In genomic region chr1:140618164-140618563, GRCm38 (mm10) we compare ENCODE assay signal across 27 mouse cellular contexts.
"Had no signal": no experiment of that assay in that cellular context is flagged by ENCODE, and none has a peak within 500 bp of the region (broad histone marks: within the 10 kb centered on the region; RNA-seq: fewer than 3 reads in every experiment).

No protein-coding gene starts in this region.

- H3K9me3 ChIP-seq: limb, embryonic 10.5 days; limb, embryonic 12.5 days; limb, embryonic 13.5 days; limb, embryonic 15.5 days; liver, embryonic 12.5 days; liver, embryonic 13.5 days; liver, embryonic 15.5 days; lung, embryonic 15.5 days; megakaryocyte, embryonic 14.5 days; midbrain, embryonic 10.5 days; midbrain, embryonic 12.5 days; midbrain, embryonic 13.5 days; midbrain, embryonic 15.5 days had no signal

- H3K9ac ChIP-seq: limb, embryonic 12.5 days; limb, embryonic 13.5 days; limb, embryonic 15.5 days; liver, embryonic 12.5 days; liver, embryonic 13.5 days; liver, embryonic 14.5 days; liver, embryonic 15.5 days; liver, postnatal 0 days; lung, embryonic 14.5 days; lung, embryonic 15.5 days; midbrain, embryonic 12.5 days; midbrain, embryonic 13.5 days; midbrain, embryonic 15.5 days had no signal

- H3K36me3 ChIP-seq: limb, embryonic 10.5 days; limb, embryonic 12.5 days; limb, embryonic 13.5 days; limb, embryonic 15.5 days; liver, embryonic 12.5 days; liver, embryonic 13.5 days; liver, embryonic 15.5 days; lung, embryonic 15.5 days; midbrain, embryonic 10.5 days; midbrain, embryonic 12.5 days; midbrain, embryonic 13.5 days; midbrain, embryonic 15.5 days had no signal

- DNase-seq: left cerebral cortex, postnatal 4 days; liver; liver, embryonic 13.5 days; liver, postnatal 0 days; lung, adult 18-20 months; lung, adult 2 months; lung, embryonic 14.5 days; lung, postnatal 10 days; lung, postnatal 14 days; lung, postnatal 36 days; lung, postnatal 4 days; midbrain, embryonic 14.5 days had no signal

- H3K27me3 ChIP-seq: limb, embryonic 12.5 days; limb, embryonic 13.5 days; limb, embryonic 15.5 days; liver, embryonic 12.5 days; liver, embryonic 13.5 days; liver, embryonic 15.5 days; lung, embryonic 15.5 days; megakaryocyte, embryonic 14.5 days; midbrain, embryonic 12.5 days; midbrain, embryonic 13.5 days; midbrain, embryonic 15.5 days had no signal

- H3K27ac ChIP-seq: limb, embryonic 10.5 days; limb, embryonic 12.5 days; limb, embryonic 13.5 days; limb, embryonic 15.5 days; liver, embryonic 12.5 days; liver, embryonic 13.5 days; liver, embryonic 14.5 days; liver, embryonic 15.5 days; lung, embryonic 15.5 days; macrophage; midbrain, embryonic 10.5 days; midbrain, embryonic 12.5 days; midbrain, embryonic 13.5 days; midbrain, embryonic 15.5 days had no signal

- H3K4me3 ChIP-seq: limb, embryonic 10.5 days; limb, embryonic 12.5 days; limb, embryonic 13.5 days; limb, embryonic 15.5 days; liver, embryonic 12.5 days; liver, embryonic 13.5 days; liver, embryonic 15.5 days; lung, embryonic 15.5 days; megakaryocyte, embryonic 14.5 days; midbrain, embryonic 10.5 days; midbrain, embryonic 12.5 days; midbrain, embryonic 13.5 days; midbrain, embryonic 15.5 days; myocyte had no signal

- H3K4me1 ChIP-seq: limb, embryonic 10.5 days; limb, embryonic 12.5 days; limb, embryonic 13.5 days; limb, embryonic 15.5 days; liver, embryonic 12.5 days; liver, embryonic 13.5 days; liver, embryonic 15.5 days; lung, embryonic 15.5 days; megakaryocyte, embryonic 14.5 days; midbrain, embryonic 10.5 days; midbrain, embryonic 12.5 days; midbrain, embryonic 13.5 days; midbrain, embryonic 15.5 days had no signal
